Mouse (Mus musculus) liver, adult 2 months (tissue): Measurements from ENCODE around the gene Gnb1l.

Experiments used
- CTCF ChIP-seq: fragments of 200-500 bp; IDR thresholded peaks from 2 replicates; pipeline ENCODE4 v1.5.1; 2011; ENCODE audit warnings: low read depth, low read length, control low read depth
- POLR2A ChIP-seq: fragments of 200-500 bp; IDR thresholded peaks from 2 replicates; pipeline ENCODE4 v1.6.1; 2011; ENCODE audit warnings: low read length, control low read depth; ENCODE audit not compliant: insufficient read depth; ENCODE audit errors: extremely low read depth

- TF ChIP-seq POLR2A (no peak), CTCF (no peak)
Observed at GRCm38 (mm10) chr16:18554721-18555120, 56.2 kb downstream of the Gnb1l start.
